Mouse (Mus musculus): ENCODE measurements around the gene Nras.

Nras gene

GRCm38 (mm10) chr3:103081861-103082453 is 23.9 kb downstream of the Nras start:
- in situ Hi-C loops (cut with MboI; ENCODE audit: low pct_unique_long_range_greater_than_20kb in 1 of 2, low sequenced_read_pairs in 2 of 2, unreplicated experiment in 1 of 2): no loop called here

GRCm38 (mm10) chr3:103082761-103083160 is 24.7 kb downstream of the Nras start:
- in situ Hi-C loops (cut with MboI; ENCODE audit: low pct_unique_long_range_greater_than_20kb in 1 of 2, low sequenced_read_pairs in 2 of 2, unreplicated experiment in 1 of 2): no loop called here

DNA sequence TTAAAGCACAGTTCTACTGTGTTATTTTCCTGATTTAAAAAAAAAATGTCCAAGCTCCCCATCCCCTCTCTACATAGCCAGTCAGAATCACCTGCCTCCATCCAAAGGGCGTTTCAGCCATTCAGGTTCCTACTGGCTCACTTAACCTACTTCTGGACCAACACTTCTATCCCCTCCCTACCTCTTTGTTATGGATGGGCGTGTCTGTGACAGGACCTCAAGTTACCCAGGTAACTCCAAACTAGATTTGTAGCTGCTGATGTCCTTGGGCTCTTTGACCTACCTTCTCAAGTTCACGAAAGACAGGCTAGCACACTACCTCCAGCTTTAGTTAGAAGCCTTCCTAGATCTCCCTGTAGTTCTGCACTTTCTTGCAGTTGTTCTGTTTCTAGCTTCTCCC is 27.9 kb downstream of the Nras start:
- in situ Hi-C loops (cut with MboI; ENCODE audit: low pct_unique_long_range_greater_than_20kb in 1 of 2, low sequenced_read_pairs in 2 of 2, unreplicated experiment in 1 of 2): no loop called here

GRCm38 (mm10) chr3:103091753-103092152 is 33.7 kb downstream of the Nras start:
- in situ Hi-C loops (cut with MboI; ENCODE audit: low pct_unique_long_range_greater_than_20kb in 1 of 2, low sequenced_read_pairs in 2 of 2, unreplicated experiment in 1 of 2): no loop called here

- in situ Hi-C loops (cut with MboI; ENCODE audit: low pct_unique_long_range_greater_than_20kb in 1 of 2, low sequenced_read_pairs in 2 of 2, unreplicated experiment in 1 of 2): no loop called here
Observed at GRCm38 (mm10) chr3:103098662-103099061, 40.6 kb downstream of the Nras start.

- in situ Hi-C loops (cut with MboI; ENCODE audit: low pct_unique_long_range_greater_than_20kb in 1 of 2, low sequenced_read_pairs in 2 of 2, unreplicated experiment in 1 of 2): no loop called here
Observed at GRCm38 (mm10) chr3:103099667-103100066, 41.6 kb downstream of the Nras start.

GRCm38 (mm10) chr3:103100735-103101134 is 42.6 kb downstream of the Nras start:
- in situ Hi-C loops (cut with MboI; ENCODE audit: low pct_unique_long_range_greater_than_20kb in 1 of 2, low sequenced_read_pairs in 2 of 2, unreplicated experiment in 1 of 2): no loop called here

GRCm38 (mm10) chr3:103101194-103101593 is 43.1 kb downstream of the Nras start:
- in situ Hi-C loops (cut with MboI; ENCODE audit: low pct_unique_long_range_greater_than_20kb in 1 of 2, low sequenced_read_pairs in 2 of 2, unreplicated experiment in 1 of 2): no loop called here

GRCm38 (mm10) chr3:103101909-103102308 is 43.8 kb downstream of the Nras start:
- in situ Hi-C loops (cut with MboI; ENCODE audit: low pct_unique_long_range_greater_than_20kb in 1 of 2, low sequenced_read_pairs in 2 of 2, unreplicated experiment in 1 of 2): no loop called here

DNA sequence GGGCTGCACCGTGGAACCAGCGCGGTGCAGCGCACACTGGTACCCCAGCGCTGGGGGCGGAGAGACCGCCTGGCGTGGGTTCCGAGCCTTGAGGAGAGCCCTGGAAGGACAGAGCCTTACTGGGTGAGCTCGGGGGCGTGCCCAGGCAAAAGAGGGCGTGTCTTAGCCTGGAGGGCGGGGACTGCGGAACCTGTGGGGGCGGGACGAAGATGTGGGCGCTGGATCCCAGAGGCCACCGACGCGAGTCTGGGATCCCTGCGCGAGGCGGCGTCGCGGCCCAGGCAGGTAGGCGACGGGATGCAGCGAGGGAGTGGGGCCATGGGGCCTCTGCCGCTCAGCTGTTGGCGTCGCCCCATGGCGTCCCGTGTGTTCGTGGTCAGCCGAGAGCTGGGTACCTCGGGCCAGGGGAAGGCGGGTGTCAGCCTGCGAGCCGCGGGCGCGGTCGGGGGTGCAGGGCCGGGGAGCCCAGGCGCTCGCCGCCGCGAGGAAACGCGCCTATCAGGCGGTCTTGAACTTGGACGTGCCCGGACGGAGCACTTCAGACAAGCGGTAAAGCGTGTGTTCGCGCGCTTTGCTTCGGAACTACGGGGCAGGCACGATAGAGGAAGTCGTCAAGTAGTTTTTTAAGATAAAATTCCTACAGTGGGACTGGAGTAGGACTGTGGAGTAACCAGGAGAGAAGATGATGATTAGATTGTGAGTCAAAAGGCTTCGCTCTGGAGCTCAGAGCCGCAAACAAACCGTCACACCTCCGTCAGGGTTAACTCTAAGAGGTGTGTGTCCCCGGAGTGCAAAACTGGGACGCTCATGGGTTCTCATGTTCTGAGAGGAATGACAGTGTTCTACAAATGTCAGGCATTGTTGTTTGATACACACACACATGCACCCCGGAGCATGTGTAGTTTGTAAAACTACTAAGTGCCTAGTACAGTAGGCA is 44.6 kb downstream of the Nras start, which contains the start of gene Dennd2c:
Gene Dennd2c (plus strand): TSS at position 151 of the 937 bp plus-strand sequence.
- in situ Hi-C loops (cut with MboI; ENCODE audit: low pct_unique_long_range_greater_than_20kb in 1 of 2, low sequenced_read_pairs in 2 of 2, unreplicated experiment in 1 of 2): no loop called here

GRCm38 (mm10) chr3:103107565-103108240 is 49.6 kb downstream of the Nras start:
- in situ Hi-C loops (cut with MboI; ENCODE audit: low pct_unique_long_range_greater_than_20kb in 1 of 2, low sequenced_read_pairs in 2 of 2, unreplicated experiment in 1 of 2): loop anchor here in 1 of 2 experiments (5.0 kb wide), 1 partner anchor 40 kb away; no protein-coding TSS in a partner anchor

DNA sequence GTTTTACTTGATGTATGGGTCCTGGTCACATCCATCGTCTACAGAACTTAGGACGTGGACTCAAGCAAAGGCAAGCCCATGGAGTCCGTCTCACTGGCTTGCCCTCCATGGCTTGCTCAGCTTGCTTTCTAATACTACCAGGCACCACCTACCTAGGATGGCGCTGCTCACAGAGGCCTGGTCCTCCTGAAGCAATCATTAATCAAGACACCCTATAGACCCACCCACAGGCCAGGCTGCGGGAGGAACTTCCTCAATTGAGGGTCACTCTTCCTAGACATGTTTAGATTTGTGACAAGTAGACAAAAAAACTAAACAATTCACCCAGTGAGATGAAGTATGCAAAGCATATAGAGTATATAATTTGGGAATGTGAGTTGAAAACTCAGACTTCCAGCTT is 54.1 kb downstream of the Nras start:
- in situ Hi-C loops (cut with MboI; ENCODE audit: low pct_unique_long_range_greater_than_20kb in 1 of 2, low sequenced_read_pairs in 2 of 2, unreplicated experiment in 1 of 2): no loop called here
